Mouse (Mus musculus): ENCODE data around the gene Vmn2r93. TPM values are rescaled to one million over a fixed set of nuclear protein-coding genes. Genes with fewer than 3 reads are reported as not detected.

Vmn2r93 gene
- not detected in 2 replicates for polyA plus RNA-seq (2015; fragmentation: Nextera tagmentation; extraction: Ambion mirVana)

DNA sequence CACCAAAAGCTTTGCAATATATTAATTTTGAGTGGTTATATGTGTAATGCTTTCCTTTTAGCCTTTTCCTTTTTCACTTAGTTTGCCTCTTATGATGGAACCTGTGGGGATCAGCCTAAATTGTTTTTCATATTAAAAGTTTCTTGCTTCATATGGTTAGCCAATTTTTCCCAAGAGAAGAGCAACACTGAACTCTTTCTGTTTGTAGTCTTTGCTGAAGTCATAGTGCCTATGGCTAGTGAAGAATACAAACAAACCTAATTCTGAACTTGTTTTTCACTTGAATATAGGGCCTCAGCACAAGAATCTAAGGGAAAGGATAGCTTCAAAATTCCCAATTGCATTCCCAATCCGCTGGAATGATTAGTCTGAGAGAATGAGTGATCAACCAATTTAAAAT is at the start of gene Vmn2r93:
Vmn2r93 (plus strand) TSS at position 301 of the 400 bp plus-strand sequence.
- Histone ChIP-seq H3K4me3 (replicated peaks) (no peak within 1 kb of the TSS), H3K27ac (no peak within 1 kb of the TSS), H3K4me1 (replicated peaks) (no peaks in the 10 kb centered on the region), H3K27me3 (no peaks in the 10 kb centered on the region), H3K9me3 (peaks cover 6% of the 10 kb centered on the region; the same call in 1 of the 2 replicates), H3K36me3 (no peaks in the 10 kb centered on the region), H3K4me2 (replicated peaks) (no peak within 1 kb of the TSS), H3K9ac (replicated peaks) (no peak within 1 kb of the TSS)
- ATAC-seq = no peak
- 33% methylated on average over 1 of the region's 1 CpGs for WGBS

DNA sequence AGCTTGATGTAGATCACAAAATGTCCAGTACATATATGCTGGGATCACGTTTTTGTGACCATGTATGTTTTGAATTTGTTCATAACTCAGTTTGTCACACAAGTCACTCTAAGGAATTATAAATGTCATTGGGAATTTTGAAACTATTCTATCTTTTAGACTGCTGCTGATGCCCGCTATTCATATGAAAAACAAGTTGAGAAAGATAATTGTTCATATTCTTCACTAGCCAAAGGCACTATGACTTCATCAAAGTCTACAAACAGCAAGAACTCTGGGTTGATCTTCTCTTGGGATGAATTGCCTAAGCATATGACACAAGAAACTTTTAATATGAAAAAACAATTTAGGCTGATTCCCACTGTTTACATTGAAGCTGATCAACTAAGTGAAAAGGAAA is 20.2 kb upstream of the Vmn2r93 start, which contains the start of gene Vmn2r94:
Vmn2r94 (minus strand) TSS at position 101 of the 400 bp plus-strand sequence.
- Histone ChIP-seq H3K9ac (replicated peaks) (no peak within 1 kb of the TSS), H3K4me3 (replicated peaks) (no peak within 1 kb of the TSS), H3K36me3 (no peaks in the 10 kb centered on the region), H3K27me3 (no peaks in the 10 kb centered on the region), H3K9me3 (peaks cover 15% of the 10 kb centered on the region), H3K27ac (no peak within 1 kb of the TSS), H3K4me1 (replicated peaks) (no peaks in the 10 kb centered on the region), H3K4me2 (replicated peaks) (no peak within 1 kb of the TSS)
- 67% methylated on average over 2 of the region's 2 CpGs for WGBS
- no peak for ATAC-seq

DNA sequence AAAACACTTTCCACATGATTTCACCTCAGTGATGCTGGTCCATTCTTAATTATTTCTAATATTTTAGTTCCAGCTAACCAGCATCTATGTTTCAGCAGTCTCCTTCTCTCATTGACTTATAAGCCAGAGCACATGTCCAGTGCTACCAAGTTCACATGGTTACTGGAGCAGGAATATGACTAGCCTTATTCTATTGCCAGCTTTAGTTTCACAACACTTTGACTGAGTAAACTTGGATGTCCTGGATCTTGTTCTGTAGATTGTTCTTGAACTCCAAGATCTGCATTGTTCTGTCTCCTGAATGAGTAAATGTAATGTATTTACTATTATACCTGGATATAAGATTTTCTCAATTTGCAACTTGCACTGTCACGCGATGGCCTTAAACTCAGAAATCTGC is 25.1 kb downstream of the Vmn2r93 start:
- Histone ChIP-seq H3K36me3 (no peaks in the 10 kb centered on the region), H3K9me3 (peaks cover 17% of the 10 kb centered on the region; the same call in 1 of the 2 replicates), H3K4me2 (replicated peaks) (no peak overlapping the region), H3K27ac (no peak overlapping the region), H3K4me1 (replicated peaks) (no peaks in the 10 kb centered on the region), H3K27me3 (no peaks in the 10 kb centered on the region), H3K4me3 (replicated peaks) (no peak overlapping the region), H3K9ac (replicated peaks) (no peak overlapping the region)
- ATAC-seq = no peak
- 97% methylated on average over 2 of the region's 2 CpGs for WGBS

DNA sequence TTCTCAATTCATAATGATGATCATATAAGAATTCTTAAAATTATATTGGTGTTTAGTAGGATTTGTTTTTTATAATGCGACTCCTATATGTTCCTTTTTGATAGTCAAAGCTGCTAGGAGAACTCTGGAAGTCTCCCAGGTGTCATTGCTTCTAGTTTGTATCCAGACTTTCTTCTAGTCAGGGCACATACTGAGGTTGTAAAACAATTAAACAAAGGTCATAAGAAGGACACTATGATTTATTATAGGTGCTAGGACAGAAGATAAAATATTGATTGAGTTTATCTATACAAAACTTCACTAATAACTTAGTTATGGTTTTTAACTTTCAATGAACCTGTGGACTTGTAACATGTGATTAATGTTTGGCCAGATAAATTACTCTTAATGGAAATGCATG is 62.1 kb downstream of the Vmn2r93 start:
- H3K27ac ChIP-seq = no peak overlapping the region
- no peaks in the 10 kb centered on the region for H3K27me3 ChIP-seq
- no peak for ATAC-seq
- H3K4me3 ChIP-seq (replicated peaks) = no peak overlapping the region
- H3K4me1 ChIP-seq (replicated peaks) = no peaks in the 10 kb centered on the region
- H3K9ac ChIP-seq (replicated peaks) = no peak overlapping the region
- WGBS = 56% methylated on average over 1 of the region's 1 CpGs
- no peaks in the 10 kb centered on the region for H3K36me3 ChIP-seq
- H3K4me2 ChIP-seq (replicated peaks) = no peak overlapping the region
- peaks cover 4% of the 10 kb centered on the region; the same call in 1 of the 2 replicates for H3K9me3 ChIP-seq

DNA sequence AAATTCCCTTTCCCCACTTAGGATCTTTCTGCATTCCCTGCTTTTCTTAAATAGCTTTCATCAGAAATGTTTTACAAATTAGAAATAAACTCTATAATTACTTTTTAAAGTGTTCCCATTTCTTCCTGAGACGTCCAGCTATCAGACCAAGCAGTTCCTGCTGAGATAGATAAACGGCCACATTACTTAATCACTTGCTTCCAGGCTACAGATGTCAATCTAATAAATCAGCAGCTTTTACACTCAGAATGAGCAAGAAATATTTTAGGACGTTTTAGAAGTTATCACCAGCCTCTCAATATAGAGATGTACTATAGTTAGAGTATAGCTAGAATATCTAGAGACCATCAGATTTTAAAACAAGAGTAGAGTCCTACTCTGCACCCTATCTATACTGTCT is 62.7 kb downstream of the Vmn2r93 start:
- no peaks in the 10 kb centered on the region for H3K27me3 ChIP-seq
- no peak for ATAC-seq
- H3K4me3 ChIP-seq (replicated peaks) = no peak overlapping the region
- no peak overlapping the region for H3K4me2 ChIP-seq (replicated peaks)
- no peaks in the 10 kb centered on the region for H3K36me3 ChIP-seq
- no peaks in the 10 kb centered on the region for H3K4me1 ChIP-seq (replicated peaks)
- no peak overlapping the region for H3K9ac ChIP-seq (replicated peaks)
- peaks cover 9% of the 10 kb centered on the region for H3K9me3 ChIP-seq
- no peak overlapping the region for H3K27ac ChIP-seq
- 57% methylated on average over 3 of the region's 3 CpGs for WGBS

Other genes with a start within 250 kb of the Vmn2r93 start
- not detected in 2 replicates for gene Vmn2r124, start 248.7 kb upstream of the Vmn2r93 start, polyA plus RNA-seq (2015; fragmentation: Nextera tagmentation; extraction: Ambion mirVana)
- not detected in 2 replicates for gene Vmn2r91, start 213.1 kb upstream of the Vmn2r93 start, polyA plus RNA-seq (2015; fragmentation: Nextera tagmentation; extraction: Ambion mirVana)
- gene Vmn2r92, start 146.2 kb upstream of the Vmn2r93 start, polyA plus RNA-seq (2015; fragmentation: Nextera tagmentation; extraction: Ambion mirVana) = not detected in 2 replicates
- gene Vmn2r94, start 20.3 kb upstream of the Vmn2r93 start, polyA plus RNA-seq (2015; fragmentation: Nextera tagmentation; extraction: Ambion mirVana) = not detected in 2 replicates
- not detected in 2 replicates for gene Vmn2r95, start 126.0 kb downstream of the Vmn2r93 start, polyA plus RNA-seq (2015; fragmentation: Nextera tagmentation; extraction: Ambion mirVana)